Mouse (Mus musculus) layer of hippocampus, postnatal 25 days (tissue): Measurements from ENCODE around the gene Scaf1. TPM values are rescaled to one million over a fixed set of nuclear protein-coding genes. Genes with fewer than 3 reads are reported as not detected.

Experiments used
- DNase-seq, 2 experiments: peaks; one replicate each; pipeline ENCODE4 v3.0.0; 2022; ENCODE audit warnings: mixed read lengths in 2 of 2, low spot score in 1 of 2; ENCODE audit errors: extremely low spot score in 1 of 2
- microRNA-seq, 2 experiments: library from miRNA; unstranded; fragments of <30 nt; microRNA quantifications; one replicate each; pipeline ENCODE4 v1.2.0; 2021
- total RNA-seq, 2 experiments: library from RNA; stranded (reverse); gene quantifications; 2 replicates each; pipeline ENCODE4 v1.2.3; 2021

Gene Scaf1
- total RNA-seq, 2 experiments from 2014 or later = 151 to 156 TPM

GRCm38 (mm10) chr7:44960512-44960910, 55.7 kb downstream of the Scaf1 start:
- DNase-seq = no peak

GRCm38 (mm10) chr7:44959874-44960511, 56.2 kb downstream of the Scaf1 start:
- no peak for DNase-seq

GRCm38 (mm10) chr7:44959281-44959680, 56.9 kb downstream of the Scaf1 start:
- DNase-seq = no peak

- DNase-seq = peak in 1 of 2 experiments; percentile 45
Measured at GRCm38 (mm10) chr7:44958208-44958607, 58.0 kb downstream of the Scaf1 start.

- no peak for DNase-seq
Measured at GRCm38 (mm10) chr7:44957183-44957835, 58.9 kb downstream of the Scaf1 start.

- DNase-seq = no peak
Measured at GRCm38 (mm10) chr7:44956266-44956665, 59.9 kb downstream of the Scaf1 start.

- no peak for DNase-seq
Measured at GRCm38 (mm10) chr7:44955628-44956027, 60.5 kb downstream of the Scaf1 start.

- no peak for DNase-seq
Measured at GRCm38 (mm10) chr7:44954091-44954885, 61.9 kb downstream of the Scaf1 start.

- no peak for DNase-seq
Measured at GRCm38 (mm10) chr7:44953561-44953960, 62.6 kb downstream of the Scaf1 start.

Small RNAs within 50 kb of the gene (microRNA-seq; reads per million reads assigned to microRNA genes)
- gene Mir7054 = 1.8 to 2.0 reads per million in 2 experiments

Other genes starting within 250 kb of the Scaf1 start
- gene Nup62, start 200.3 kb downstream of the Scaf1 start, total RNA-seq = 10 to 100 TPM; 30.7 to 31.1 TPM
- gene Il4i1, start 200.0 kb downstream of the Scaf1 start, total RNA-seq = 1 to 10 TPM; 1.4 to 2.4 TPM
- gene Atf5, start 199.7 kb downstream of the Scaf1 start, total RNA-seq = 10 to 100 TPM; 26.7 to 31.2 TPM
- 10 to 100 TPM; 76.1 to 79.5 TPM for gene Akt1s1, start 167.4 kb downstream of the Scaf1 start, total RNA-seq
- 10 to 100 TPM; 59.0 to 61.0 TPM for gene Tbc1d17, start 167.3 kb downstream of the Scaf1 start, total RNA-seq
- gene Pnkp, start 159.2 kb downstream of the Scaf1 start, total RNA-seq = 10 to 100 TPM; 31.1 to 34.0 TPM
- gene Ptov1, start 146.6 kb downstream of the Scaf1 start, total RNA-seq = 100 to 1,000 TPM; 311 to 358 TPM
- 100 to 1,000 TPM; 105 to 108 TPM for gene Med25, start 123.7 kb downstream of the Scaf1 start, total RNA-seq
- 10 to 100 TPM; 27.3 to 29.2 TPM for gene Fuz, start 120.3 kb downstream of the Scaf1 start, total RNA-seq
- gene Ap2a1, start 86.9 kb downstream of the Scaf1 start, total RNA-seq = 100 to 1,000 TPM; 304 to 306 TPM
- 1 to 10 TPM in 1 of 2 experiments, under 1 TPM in 1; 0.73 to 1.0 TPM for gene Tsks, start 73.2 kb downstream of the Scaf1 start, total RNA-seq
- gene Cpt1c, start 41.5 kb downstream of the Scaf1 start, total RNA-seq = 100 to 1,000 TPM; 117 to 128 TPM
- gene Prmt1, start 29.8 kb downstream of the Scaf1 start, total RNA-seq = 100 to 1,000 TPM; 161 to 174 TPM
- gene Irf3, start 18.7 kb downstream of the Scaf1 start, total RNA-seq = 10 to 100 TPM; 39.5 to 40.1 TPM
- gene Bcl2l12, start 17.7 kb downstream of the Scaf1 start, total RNA-seq = 1 to 10 TPM; 1.9 to 3.4 TPM
- 10 to 100 TPM; 11.7 to 12.3 TPM for gene Rras, start 1.6 kb upstream of the Scaf1 start, total RNA-seq
- gene Prr12, start 36.5 kb upstream of the Scaf1 start, total RNA-seq = 10 to 100 TPM; 67.9 to 81.7 TPM
- gene Nosip, start 46.1 kb upstream of the Scaf1 start, total RNA-seq = 10 to 100 TPM; 49.8 to 59.4 TPM
- 1 to 10 TPM; 5.6 to 6.6 TPM for gene Prrg2, start 46.3 kb upstream of the Scaf1 start, total RNA-seq
- 1 to 10 TPM; 9.6 to 9.7 TPM for gene Rcn3, start 75.9 kb upstream of the Scaf1 start, total RNA-seq
- gene Fcgrt, start 87.5 kb upstream of the Scaf1 start, total RNA-seq = 10 to 100 TPM; 18.1 to 21.0 TPM
- gene Rps11, start 108.1 kb upstream of the Scaf1 start, total RNA-seq = 100 to 1,000 TPM; 418 to 465 TPM
- 100 to 1,000 TPM; 765 to 826 TPM for gene Rpl13a, start 112.4 kb upstream of the Scaf1 start, total RNA-seq
- gene Gm45713, start 119.9 kb upstream of the Scaf1 start, total RNA-seq = not detected
- 1 to 10 TPM; 4.5 to 8.2 TPM for gene Flt3l, start 120.1 kb upstream of the Scaf1 start, total RNA-seq
- 10 to 100 TPM; 43.2 to 47.0 TPM for gene Pih1d1, start 137.9 kb upstream of the Scaf1 start, total RNA-seq
- 10 to 100 TPM; 10.9 to 13.6 TPM for gene Aldh16a1, start 138.2 kb upstream of the Scaf1 start, total RNA-seq
- gene Slc17a7, start 147.6 kb upstream of the Scaf1 start, total RNA-seq = 1,000 to 10,000 TPM; 1,494 to 1,551 TPM
- under 1 TPM in 1 of 2 experiments, not detected in 1; 0.26 TPM for gene Gfy, start 163.2 kb upstream of the Scaf1 start, total RNA-seq
- not detected for gene Pth2, start 164.6 kb upstream of the Scaf1 start, total RNA-seq
- 1 to 10 TPM; 2.4 to 2.9 TPM for gene Ccdc155, start 188.5 kb upstream of the Scaf1 start, total RNA-seq
- gene Dkkl1, start 195.8 kb upstream of the Scaf1 start, total RNA-seq = 1 to 10 TPM; 1.2 to 2.4 TPM
- 1 to 10 TPM; 4.7 to 5.5 TPM for gene Tead2, start 199.4 kb upstream of the Scaf1 start, total RNA-seq
- gene Cd37, start 222.8 kb upstream of the Scaf1 start, total RNA-seq = 1 to 10 TPM; 3.1 to 5.7 TPM
- gene Slc6a16, start 224.7 kb upstream of the Scaf1 start, total RNA-seq = 1 to 10 TPM; 1.6 to 2.2 TPM